ENCODE assay signal across 10 mouse cellular contexts in genomic region chr8:45763690-45764342, GRCm38 (mm10).
A peak's percentile ranks its signal among the peaks of the same experiment; 100 is the strongest.
DNase-seq lines count a peak whose midpoint lies in the region; ATAC-seq and TF ChIP-seq lines count a peak whose summit lies in the region.
"Had no signal": no experiment of that assay in that cellular context is flagged by ENCODE, and none has a peak within 500 bp of the region (broad histone marks: within the 10 kb centered on the region; RNA-seq: fewer than 3 reads in every experiment).

No protein-coding gene starts in this region.

- H3K27me3 ChIP-seq in hindbrain, embryonic 13.5 days, result no peaks in the 10 kb centered on the region
- H3K27me3 ChIP-seq in hindbrain, embryonic 12.5 days, result no peaks in the 10 kb centered on the region
- H3K27me3 ChIP-seq: liver, embryonic 15.5 days had no signal

- 57% methylated on average over 11 of the region's 11 CpGs for WGBS in hindbrain, embryonic 13.5 days
- 68% methylated on average over 11 of the region's 11 CpGs for WGBS in hindbrain, embryonic 12.5 days

- H3K9me3 ChIP-seq in hindbrain, embryonic 13.5 days, result no peaks in the 10 kb centered on the region
- H3K9me3 ChIP-seq in hindbrain, embryonic 12.5 days (replicated peaks), result no peaks in the 10 kb centered on the region
- H3K9me3 ChIP-seq: embryonic facial prominence, embryonic 12.5 days; liver, embryonic 15.5 days had no signal

- no peak overlapping the region for H3K27ac ChIP-seq in hindbrain, embryonic 13.5 days
- no peak overlapping the region for H3K27ac ChIP-seq in hindbrain, embryonic 12.5 days
- peak overlapping the region; percentile 64; the same call in 1 of the 2 replicates for H3K27ac ChIP-seq in cortical plate, adult 2 months (ENCODE audit: insufficient read depth, low read length)
- H3K27ac ChIP-seq: embryonic facial prominence, embryonic 12.5 days; liver, embryonic 15.5 days had no signal

- no peak overlapping the region for H3K4me3 ChIP-seq in hindbrain, embryonic 13.5 days
- H3K4me3 ChIP-seq in hindbrain, embryonic 12.5 days, result no peak overlapping the region
- no peak overlapping the region for H3K4me3 ChIP-seq in cortical plate, adult 2 months (ENCODE audit: insufficient read depth, low read length)
- H3K4me3 ChIP-seq: embryonic facial prominence, embryonic 12.5 days; liver, embryonic 15.5 days had no signal

- peaks cover 28% of the 10 kb centered on the region for H3K36me3 ChIP-seq in hindbrain, embryonic 13.5 days
- H3K36me3 ChIP-seq in hindbrain, embryonic 12.5 days, result peaks cover 20% of the 10 kb centered on the region
- H3K36me3 ChIP-seq: embryonic facial prominence, embryonic 12.5 days; liver, embryonic 15.5 days had no signal

- TF ChIP-seq POLR2A in cortical plate, adult 2 months (IDR thresholded peaks at IDR 0.05; ENCODE audit: extremely low read depth, insufficient read depth, low read length), result no peak

- peaks cover 22% of the 10 kb centered on the region for H3K4me1 ChIP-seq in hindbrain, embryonic 13.5 days (replicated peaks)
- peaks cover 7% of the 10 kb centered on the region; the same call in 1 of the 2 replicates for H3K4me1 ChIP-seq in hindbrain, embryonic 12.5 days
- H3K4me1 ChIP-seq in cortical plate, adult 2 months (ENCODE audit: control insufficient read depth, insufficient read depth, low read length), result peaks cover 9% of the 10 kb centered on the region
- H3K4me1 ChIP-seq: embryonic facial prominence, embryonic 12.5 days; liver, embryonic 15.5 days had no signal

- H3K4me2 ChIP-seq in hindbrain, embryonic 13.5 days, result no peak overlapping the region
- H3K4me2 ChIP-seq in hindbrain, embryonic 12.5 days (replicated peaks), result no peak overlapping the region
- H3K4me2 ChIP-seq: embryonic facial prominence, embryonic 12.5 days; liver, embryonic 15.5 days had no signal

- DNase-seq in 3134 (ENCODE audit: extremely low read depth, insufficient read length, low spot score), result peak; percentile 32
- peak; percentile 61 for DNase-seq in heart, postnatal 4 days
- peak; percentile 32 for DNase-seq in ovary, postnatal 36 days (ENCODE audit: low spot score)
- DNase-seq in retina, postnatal 1 day, result no peak
- DNase-seq in spleen, postnatal 14 days (ENCODE audit: low spot score in 2 of 2), result no peak

- H3K9ac ChIP-seq in hindbrain, embryonic 13.5 days, result no peak overlapping the region
- no peak overlapping the region for H3K9ac ChIP-seq in hindbrain, embryonic 12.5 days
- H3K9ac ChIP-seq: embryonic facial prominence, embryonic 12.5 days; liver, embryonic 15.5 days had no signal

- TF ChIP-seq CTCF in cortical plate, adult 2 months (IDR thresholded peaks at IDR 0.05; ENCODE audit: extremely low read depth, insufficient read depth, low read length), result no peak

- peak; percentile 49; the same call in 1 of the 2 replicates for ATAC-seq in hindbrain, embryonic 13.5 days (ENCODE audit: low FRiP score)
- ATAC-seq in hindbrain, embryonic 12.5 days (ENCODE audit: low FRiP score), result no peak

Comparison
In these comparisons a context has a peak if more than half of its experiments do, and no peak if none do; other contexts are left out.
1. DNase-seq: peak in 3134 (single experiment), heart, postnatal 4 days (single experiment) and ovary, postnatal 36 days (single experiment); none in retina, postnatal 1 day (single experiment) and spleen, postnatal 14 days (0 of 2).